Mouse (Mus musculus): ENCODE data around the gene Mcpt1.
A peak's percentile ranks its signal among the peaks of the same experiment; 100 is the strongest.
"Not testable (repeated sequence)": the region's sequence is repeated elsewhere in the genome, so short reads cannot be mapped to it uniquely, and the experiment has no call there.

Gene Mcpt1

GRCm38 (mm10) chr14:56017671-56018070 lies at the start of gene Mcpt1:
Gene Mcpt1, plus strand, starts transcription at chr14:56017971.
- not testable (repeated sequence) for DNase-seq

DNA sequence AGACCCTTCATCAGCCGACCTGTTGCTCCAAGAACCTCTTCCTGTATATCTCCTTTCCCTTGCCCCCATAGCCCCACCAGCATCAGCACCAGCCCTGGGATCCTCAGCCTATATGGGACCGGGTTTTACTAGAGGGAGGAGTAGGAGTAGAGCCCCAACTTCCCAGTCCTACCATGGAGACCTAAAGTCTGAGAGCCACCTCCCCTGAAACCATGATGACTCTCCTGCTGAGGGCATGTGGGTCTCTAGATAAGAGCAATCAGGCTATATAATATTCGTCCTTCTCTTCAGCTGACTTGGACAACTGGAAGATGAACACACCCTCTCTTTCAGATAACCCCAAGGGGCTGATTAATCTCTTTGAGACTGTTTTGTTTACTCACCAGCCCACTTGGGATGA lies 30.3 kb upstream of the Mcpt1 start:
- not testable (repeated sequence) for DNase-seq

GRCm38 (mm10) chr14:56013147-56013546 lies 4.6 kb upstream of the Mcpt1 start:
- DNase-seq: no peak

- DNase-seq: no peak
Measured at GRCm38 (mm10) chr14:56013924-56014323, 3.8 kb upstream of the Mcpt1 start.

- no peak for DNase-seq
Measured at GRCm38 (mm10) chr14:56019446-56019845, 1.7 kb downstream of the Mcpt1 start.

DNA sequence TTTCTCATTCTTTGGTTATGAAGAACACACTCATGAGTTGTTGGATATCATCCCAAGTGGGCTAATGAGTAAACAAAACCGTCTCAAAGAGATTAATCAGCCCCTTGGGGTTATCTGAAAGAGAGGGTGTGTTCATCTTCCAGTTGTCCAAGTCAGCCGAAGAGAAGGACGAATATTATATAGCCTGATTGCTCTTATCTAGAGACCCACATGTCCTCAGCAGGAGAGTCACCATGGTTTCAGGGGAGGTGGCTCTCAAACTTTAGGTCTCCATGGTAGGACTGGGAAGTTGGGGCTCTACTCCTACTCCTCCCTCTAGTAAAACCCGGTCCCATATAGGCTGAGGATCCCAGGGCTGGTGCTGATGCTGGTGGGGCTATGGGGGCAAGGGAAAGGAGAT lies 3.5 kb downstream of the Mcpt1 start:
- not testable (repeated sequence) for DNase-seq

GRCm38 (mm10) chr14:56030395-56030794 lies 12.6 kb downstream of the Mcpt1 start, which contains the start of gene Mcpt9:
Gene Mcpt9, minus strand, starts transcription at chr14:56030495.
- not testable (repeated sequence) for DNase-seq

DNA sequence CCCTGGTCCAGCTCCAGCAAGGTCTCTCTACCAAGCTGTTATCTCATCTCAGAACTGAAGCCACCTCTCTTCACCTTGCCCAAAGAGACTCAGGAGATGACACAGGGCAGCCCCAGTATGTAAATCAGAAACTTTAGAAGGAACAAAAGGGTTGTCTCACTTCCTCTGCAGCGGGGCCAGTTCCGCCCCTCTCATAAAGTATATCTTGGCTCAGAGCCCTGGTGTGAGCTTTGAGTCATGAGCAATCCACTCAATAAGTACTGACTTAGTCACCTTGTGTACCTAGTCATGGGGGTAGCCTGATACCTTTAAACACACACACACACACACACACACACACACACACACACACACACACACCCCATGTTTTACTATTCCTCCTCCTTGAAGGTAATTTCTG lies 16.7 kb downstream of the Mcpt1 start:
- peak in 1 of 2 experiments; percentile 34 for DNase-seq

GRCm38 (mm10) chr14:56041792-56042191 lies 24.0 kb downstream of the Mcpt1 start, which contains the start of gene Mcpt2:
Gene Mcpt2, plus strand, starts transcription at chr14:56042041.
- not testable (repeated sequence) for DNase-seq

GRCm38 (mm10) chr14:56055408-56055807 lies 37.6 kb downstream of the Mcpt1 start:
- no peak for DNase-seq

DNA sequence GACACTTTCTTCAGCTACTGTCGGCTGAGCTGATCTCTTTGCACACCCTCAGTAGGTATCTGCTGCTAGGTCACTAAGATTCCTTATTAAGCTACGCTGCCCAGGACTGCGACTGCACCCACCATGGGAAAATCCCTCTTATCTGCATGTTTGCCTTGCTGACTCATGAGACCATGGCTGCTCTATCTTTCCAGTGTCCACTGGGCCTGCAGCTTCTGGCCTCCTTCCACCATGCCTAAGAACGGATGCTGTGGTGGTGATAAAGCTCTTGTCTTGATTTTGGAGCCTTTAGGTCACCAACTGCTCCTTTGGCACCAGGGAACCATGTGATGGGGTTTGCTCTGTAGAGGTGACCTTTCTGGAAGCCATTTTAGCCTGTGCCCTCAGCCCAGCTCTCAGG lies 40.0 kb downstream of the Mcpt1 start:
- DNase-seq: no peak

DNA sequence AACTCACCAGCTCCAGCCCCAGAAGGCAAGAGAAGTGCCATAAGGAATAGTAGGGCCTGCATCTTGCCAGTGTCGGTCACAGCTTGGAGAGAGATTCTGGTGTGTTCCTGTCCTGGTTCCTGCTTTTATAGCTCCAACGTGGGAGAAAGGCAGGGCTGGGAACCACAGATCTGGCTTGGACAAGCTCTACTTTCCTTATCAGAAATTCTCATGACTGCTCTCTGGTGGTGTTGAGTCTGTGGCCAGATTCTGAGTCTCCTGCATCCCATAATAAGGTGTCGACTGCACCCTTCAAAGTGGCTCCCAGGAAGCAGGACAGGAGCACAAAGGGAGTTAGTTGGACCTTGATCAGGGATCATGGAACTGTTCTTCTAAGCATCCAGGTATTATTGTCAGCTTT lies 44.4 kb downstream of the Mcpt1 start, which contains the start of gene Mcpt4:
Gene Mcpt4 (minus strand): TSS at position 101 of the 400 bp plus-strand sequence.
- DNase-seq: not testable (repeated sequence)

Data from lung, postnatal 4 days (tissue).